Mouse (Mus musculus) lung, postnatal 0 days (tissue): ENCODE measurements at regions not wholly inside any gene's neighbourhood (a gene's known extent, or its start where the extent isn't known, plus 50 kb on each side); places are given as distances from the start of the nearest gene placed in this dataset.

Experiments used
- CTCF ChIP-seq: IDR thresholded peaks from 2 replicates; pipeline ENCODE4 v1.5.1; 2016; ENCODE audit warnings: antibody characterized with exemption, mild to moderate bottlenecking
- EP300 ChIP-seq: IDR thresholded peaks from 2 replicates; pipeline ENCODE4 v1.6.1; 2016; ENCODE audit warnings: antibody characterized with exemption, mild to moderate bottlenecking, control low read depth

- TF ChIP-seq CTCF (no peak), EP300 (no peak)
Measured at GRCm38 (mm10) chr16:78200044-78200830, 101.1 kb upstream of the Cxadr start.
